Mouse (Mus musculus) cortical plate, adult 2 months (tissue): ENCODE data around the gene Eipr1. TPM values are rescaled to one million over a fixed set of nuclear protein-coding genes. Genes with fewer than 3 reads are reported as not detected.
"Not testable (repeated sequence)": the region's sequence is repeated elsewhere in the genome, so short reads cannot be mapped to it uniquely, and the experiment has no call there.

Source experiments
- H3K27ac ChIP-seq: fragments of 200-500 bp; 2 replicates; pipeline ENCODE4 v1.5.1; 2012; ENCODE audit warnings: low read length, control low read depth, inconsistent platforms; ENCODE audit not compliant: insufficient read depth
- H3K4me1 ChIP-seq: fragments of 200-500 bp; 2 replicates; pipeline ENCODE4 v1.6.1; 2011; ENCODE audit warnings: low read length; ENCODE audit not compliant: control insufficient read depth, insufficient read depth
- H3K4me3 ChIP-seq: fragments of 200-500 bp; 2 replicates; pipeline ENCODE4 v1.5.1; 2011; ENCODE audit warnings: mild to moderate bottlenecking, low read length, control low read depth; ENCODE audit not compliant: insufficient read depth
- CTCF ChIP-seq: fragments of 200-500 bp; IDR thresholded peaks from 2 replicates; pipeline ENCODE4 v1.5.1; 2011; ENCODE audit warnings: mild to moderate bottlenecking, control low read depth, low read length; ENCODE audit not compliant: insufficient read depth; ENCODE audit errors: extremely low read depth
- POLR2A ChIP-seq: fragments of 200-500 bp; IDR thresholded peaks from 2 replicates; pipeline ENCODE4 v1.6.1; 2011; ENCODE audit warnings: mild to moderate bottlenecking, low read length, control low read depth; ENCODE audit not compliant: insufficient read depth; ENCODE audit errors: extremely low read depth
- polyA plus RNA-seq: library from polyadenylated mRNA; depleted of rRNA; stranded (reverse); fragments of >200 nt; gene quantifications from 2 replicates; pipeline ENCODE4 v1.2.3, GENCODE M21; 2012; rRNA removed

Eipr1 gene
- polyA plus RNA-seq, 1 experiment, result 60.1 TPM

DNA sequence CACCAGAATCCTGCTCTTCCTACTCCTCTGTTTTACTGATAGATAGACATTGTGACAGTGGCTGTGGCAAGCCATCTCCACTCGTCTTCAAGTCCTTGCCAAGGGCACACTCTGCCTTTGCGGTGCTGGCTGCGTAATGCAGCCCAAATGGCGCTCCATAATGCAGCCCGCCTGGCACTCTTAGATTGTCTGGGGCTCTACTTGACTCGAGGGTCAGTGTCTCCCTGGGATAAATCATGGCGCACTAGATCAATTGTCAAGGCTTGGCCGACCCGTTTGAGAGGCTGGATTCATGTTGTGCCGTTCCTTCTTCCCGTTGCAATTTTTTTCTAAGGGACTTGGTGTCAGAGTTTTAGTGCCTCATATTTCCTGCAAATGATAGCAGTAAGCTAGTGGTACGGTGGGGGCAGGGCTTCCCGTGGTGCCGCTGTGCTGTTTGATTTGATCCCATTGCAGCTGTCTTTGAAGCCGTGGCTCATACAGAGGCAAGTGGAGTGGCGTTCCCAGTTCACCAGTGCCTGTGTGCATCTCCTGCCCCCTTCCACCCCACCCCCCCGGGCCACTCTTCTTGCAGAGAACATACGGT, 160.8 kb downstream of the Eipr1 start:
- Histone ChIP-seq H3K4me3 (no peak overlapping the region), H3K4me1 (0 out of 2 replicates have a peak, but pooled peaks cover 2% of the 10 kb centered on the region), H3K27ac (no peak overlapping the region)
- TF ChIP-seq POLR2A, result no peak
- TF ChIP-seq CTCF, result no peak

DNA sequence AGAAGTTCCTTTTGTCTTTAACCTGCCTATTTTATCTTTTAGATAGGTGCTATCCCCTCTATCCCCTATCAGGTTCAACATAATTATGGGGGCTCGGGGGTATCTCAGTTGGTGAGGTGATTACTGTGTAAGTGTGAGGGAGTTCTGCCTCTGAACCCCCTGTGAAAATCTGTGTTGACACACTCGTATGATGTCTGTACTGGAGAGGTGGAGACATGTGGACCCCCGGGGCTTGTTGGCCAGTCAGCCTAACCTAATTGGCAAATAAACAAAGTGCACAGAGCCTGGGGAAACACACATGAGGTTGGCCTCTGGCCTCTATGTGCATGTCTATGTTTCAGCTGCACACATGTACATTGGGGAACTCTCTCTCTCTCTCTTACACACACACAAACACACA, 161.5 kb downstream of the Eipr1 start:
- Histone ChIP-seq H3K4me3 (no peak overlapping the region), H3K27ac (no peak overlapping the region), H3K4me1 (0 out of 2 replicates have a peak, but pooled peaks cover 2% of the 10 kb centered on the region)
- TF ChIP-seq POLR2A, result no peak
- TF ChIP-seq CTCF, result no peak

DNA sequence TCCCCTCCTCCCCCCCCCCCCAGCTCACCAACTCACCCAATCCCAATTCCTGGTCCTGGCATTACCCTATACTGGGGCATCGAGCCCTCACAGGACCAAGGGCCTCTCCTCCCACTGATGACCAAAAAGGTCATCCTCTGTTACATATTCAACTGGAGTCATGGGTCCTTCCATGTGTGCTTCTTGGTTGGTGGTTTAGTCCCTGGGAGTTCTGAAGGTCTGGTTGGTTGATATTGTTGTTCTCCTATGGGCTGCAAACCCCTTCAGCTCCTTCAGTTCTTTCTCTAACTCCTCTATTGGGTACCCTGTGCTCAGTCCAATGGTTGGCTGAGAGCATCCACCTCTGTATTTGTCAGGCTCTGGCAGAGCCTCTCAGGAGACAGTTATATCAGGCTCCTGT, 162.5 kb downstream of the Eipr1 start:
- not testable (repeated sequence) for H3K27ac ChIP-seq, H3K4me1 ChIP-seq, H3K4me3 ChIP-seq

Other genes with a start within 250 kb of the Eipr1 start
- 0.68 and 0.77 TPM in 2 replicates for gene Dcdc2c, start 199.4 kb upstream of the Eipr1 start, polyA plus RNA-seq
- 0.46 and 0.66 TPM in 2 replicates for gene Allc, start 169.3 kb upstream of the Eipr1 start, polyA plus RNA-seq
- 0.98 and 1.1 TPM in 2 replicates for gene Colec11, start 128.4 kb upstream of the Eipr1 start, polyA plus RNA-seq
- 368 and 372 TPM in 2 replicates for gene Rps7, start 115.8 kb upstream of the Eipr1 start, polyA plus RNA-seq
- 18.7 and 19.6 TPM in 2 replicates for gene Rnaseh1, start 102.2 kb upstream of the Eipr1 start, polyA plus RNA-seq
- 40.7 and 41.7 TPM in 2 replicates for gene Adi1, start 76.6 kb upstream of the Eipr1 start, polyA plus RNA-seq
- gene Trappc12, start 1.3 kb upstream of the Eipr1 start, polyA plus RNA-seq, result 59.7 TPM in 2 replicates